Mouse (Mus musculus) midbrain, embryonic 10.5 days (tissue): ENCODE results near the gene Gm19668. TPM values are rescaled to one million over a fixed set of nuclear protein-coding genes. Genes with fewer than 3 reads are reported as not detected.

ENCODE experiments used
- DNase-seq: peaks from one replicate; pipeline ENCODE4 v3.0.0-alpha.2; 2017; ENCODE audit warnings: low spot score
- H3K27ac ChIP-seq: fragments of 300-500 bp; sonication (generic); replicated peaks from 2 replicates; pipeline ENCODE4 v1.5.1; 2016; ENCODE audit warnings: mild to moderate bottlenecking
- H3K27me3 ChIP-seq: fragments of 300-500 bp; sonication (generic); 2 replicates; pipeline ENCODE4 v1.6.1; 2016; ENCODE audit warnings: low read depth, mild to moderate bottlenecking; ENCODE audit not compliant: poor library complexity, severe bottlenecking
- H3K36me3 ChIP-seq: fragments of 300-500 bp; sonication (generic); 2 replicates; pipeline ENCODE4 v1.6.1; 2016; ENCODE audit warnings: mild to moderate bottlenecking, moderate library complexity
- H3K4me1 ChIP-seq: fragments of 300-500 bp; sonication (generic); 2 replicates; pipeline ENCODE4 v1.6.1; 2016
- H3K4me3 ChIP-seq: fragments of 300-500 bp; sonication (generic); 2 replicates; pipeline ENCODE4 v1.5.1; 2016; ENCODE audit warnings: mild to moderate bottlenecking, moderate library complexity
- H3K9me3 ChIP-seq: fragments of 300-500 bp; sonication (generic); replicated peaks from 2 replicates; pipeline ENCODE4 v1.6.1; 2016; ENCODE audit warnings: mild to moderate bottlenecking
- WGBS: fragments of 180-500 bp; shearing (Covaris S2); methylation state at CpG from one replicate; pipeline ENCODE4 v1.1.7; 2016; 5-methylcytosine and 5-hydroxymethylcytosine counted together
- polyA plus RNA-seq: library from polyadenylated mRNA; unstranded; fragments of >200 nt; fragmentation: Nextera tagmentation; extraction: Ambion mirVana; gene quantifications from 2 replicates; pipeline ENCODE4 v1.2.1, GENCODE M21; 2016

The Gm19668 gene
- not detected in 2 replicates for polyA plus RNA-seq

DNA sequence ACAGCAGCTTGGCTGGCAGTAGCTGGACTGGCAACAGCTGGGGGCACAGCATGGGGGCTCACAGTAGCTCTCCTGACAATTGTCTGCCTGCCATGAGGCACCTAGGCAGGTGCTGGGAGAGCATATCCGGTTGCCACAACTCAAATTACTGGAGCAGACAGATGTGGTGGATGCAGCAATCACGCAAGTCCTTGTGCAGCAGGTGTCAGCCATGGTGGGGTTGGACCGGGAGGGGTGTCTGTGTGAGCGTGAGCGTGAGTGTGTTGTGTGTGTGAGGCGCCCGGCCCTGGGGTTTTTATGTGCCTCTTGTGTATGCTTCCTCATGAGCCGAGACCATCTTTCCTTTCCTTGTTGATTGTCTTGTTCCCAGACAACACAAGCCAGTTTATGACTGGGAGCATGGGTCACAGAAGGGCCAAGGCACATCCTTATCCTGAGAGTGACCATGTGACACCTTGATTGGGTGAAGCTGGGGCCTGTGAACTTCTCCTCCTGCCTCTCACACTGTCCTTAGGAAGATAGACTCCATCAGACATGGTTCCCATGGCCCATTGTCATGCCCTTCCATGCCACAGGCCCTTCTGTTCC, at the start of gene Gm19668:
TSS of gene Gm19668 (minus strand) at position 213 of the 588 bp plus-strand sequence.
- DNase-seq, result no peak
- 70% methylated on average over 8 of the region's 8 CpGs for WGBS
- Histone ChIP-seq H3K27ac (peak within 1 kb of the TSS; percentile 69), H3K4me1 (peaks cover 19% of the 10 kb centered on the region), H3K4me3 (no peak within 1 kb of the TSS), H3K27me3 (no peaks in the 10 kb centered on the region), H3K36me3 (no peaks in the 10 kb centered on the region), H3K9me3 (no peaks in the 10 kb centered on the region)

DNA sequence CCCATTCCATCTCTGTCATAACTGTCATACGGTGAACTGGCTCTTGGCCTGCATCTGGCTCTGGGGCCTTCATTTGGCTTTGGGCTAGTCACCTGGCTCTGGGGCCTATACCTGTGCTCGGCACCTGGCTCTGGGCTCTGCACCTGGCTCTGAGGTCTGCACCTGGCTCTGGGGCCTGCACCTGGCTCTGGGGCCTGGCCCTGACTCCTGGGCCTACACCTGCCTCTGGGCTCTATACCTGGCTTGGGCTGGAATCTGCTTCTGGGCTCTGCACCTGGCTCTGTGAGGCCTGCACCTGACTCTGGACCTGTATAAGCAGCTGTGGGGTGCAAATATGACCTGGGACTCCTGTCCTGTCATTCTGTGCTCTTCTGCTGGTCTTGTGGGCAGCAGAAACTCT, 48.6 kb upstream of the Gm19668 start:
- no peak overlapping the region for H3K27ac ChIP-seq
- peaks cover 22% of the 10 kb centered on the region; the same call in 1 of the 2 replicates for H3K9me3 ChIP-seq
- 67% methylated on average over 2 of the region's 2 CpGs for WGBS
- no peaks in the 10 kb centered on the region for H3K27me3 ChIP-seq
- no peaks in the 10 kb centered on the region for H3K36me3 ChIP-seq
- no peak overlapping the region for H3K4me3 ChIP-seq
- no peak for DNase-seq
- no peaks in the 10 kb centered on the region for H3K4me1 ChIP-seq

DNA sequence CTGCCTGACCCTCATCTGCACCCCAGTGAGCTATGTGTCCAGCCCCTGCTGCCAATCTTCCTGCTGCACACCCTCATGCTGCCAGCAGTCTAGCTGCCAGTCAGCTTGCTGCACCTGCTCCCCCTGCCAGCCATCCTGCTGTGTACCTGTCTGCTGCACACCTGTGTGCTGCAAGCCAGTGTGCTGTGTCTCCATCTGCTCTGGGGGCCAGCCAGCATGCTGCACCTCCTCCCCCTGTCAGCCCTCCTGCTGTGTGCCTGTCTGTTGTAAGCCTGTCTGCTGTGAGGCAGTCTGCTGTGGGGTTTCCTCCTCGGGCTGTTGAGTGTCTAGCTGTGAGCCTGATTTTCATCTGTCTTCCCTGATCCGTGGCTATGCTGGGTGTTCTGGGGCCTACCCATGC, 48.0 kb upstream of the Gm19668 start:
- 16% methylated on average over 2 of the region's 2 CpGs for WGBS

DNA sequence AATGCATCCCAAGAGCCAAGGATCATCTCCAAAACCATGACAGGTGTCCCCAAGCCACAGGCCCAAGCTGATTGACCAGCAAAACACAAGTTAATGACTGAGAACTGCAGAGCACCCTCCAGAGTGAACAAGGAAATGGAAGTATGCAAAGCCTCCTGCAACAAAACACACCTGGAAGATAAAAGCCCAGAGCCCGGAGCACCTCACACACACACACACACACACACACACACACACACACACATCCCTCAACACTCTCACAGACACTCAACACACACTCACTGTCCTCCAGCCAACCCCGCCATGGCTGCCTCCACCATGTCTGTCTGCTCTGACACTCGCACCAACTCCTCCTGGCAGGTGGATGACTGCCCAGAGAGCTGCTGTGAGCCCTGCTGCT, 47.6 kb upstream of the Gm19668 start, which contains the start of gene Gm36176:
TSS of gene Gm36176 (plus strand) at position 301 of the 400 bp plus-strand sequence.
- Histone ChIP-seq H3K4me3 (no peak within 1 kb of the TSS), H3K4me1 (no peaks in the 10 kb centered on the region), H3K27me3 (no peaks in the 10 kb centered on the region), H3K36me3 (no peaks in the 10 kb centered on the region), H3K27ac (no peak within 1 kb of the TSS), H3K9me3 (peaks cover 22% of the 10 kb centered on the region; the same call in 1 of the 2 replicates)
- 65% methylated on average over 3 of the region's 3 CpGs for WGBS
- DNase-seq, result no peak

More for the DNA sequence above, 48.0 kb upstream of the Gm19668 start:
- no peaks in the 10 kb centered on the region for H3K27me3 ChIP-seq
- H3K27ac ChIP-seq, result no peak overlapping the region
- no peaks in the 10 kb centered on the region for H3K36me3 ChIP-seq
- H3K4me1 ChIP-seq, result no peaks in the 10 kb centered on the region
- DNase-seq, result no peak
- H3K4me3 ChIP-seq, result no peak overlapping the region
- peaks cover 22% of the 10 kb centered on the region; the same call in 1 of the 2 replicates for H3K9me3 ChIP-seq

DNA sequence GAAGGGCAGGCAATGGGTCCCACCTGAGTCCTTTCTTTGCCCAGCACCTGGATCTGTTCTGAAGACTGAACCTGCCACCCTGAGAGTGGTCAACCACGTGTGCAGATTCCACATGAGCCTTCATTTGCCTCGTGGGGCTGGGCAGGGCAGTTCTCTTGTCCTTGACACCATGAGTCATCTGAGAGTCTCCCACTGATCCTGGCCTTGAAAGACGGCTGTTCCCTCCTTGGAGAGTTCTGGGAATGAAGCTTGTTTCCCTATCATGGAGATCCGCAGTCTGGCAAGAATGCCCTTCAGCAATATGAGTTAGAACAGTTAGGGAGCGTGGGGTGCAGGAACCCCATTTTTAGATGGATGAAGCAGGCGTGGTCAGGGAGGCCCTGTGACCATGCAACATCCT, 40.1 kb upstream of the Gm19668 start:
- Histone ChIP-seq H3K4me1 (no peaks in the 10 kb centered on the region), H3K9me3 (peaks cover 9% of the 10 kb centered on the region; the same call in 1 of the 2 replicates), H3K4me3 (no peak overlapping the region), H3K27ac (no peak overlapping the region), H3K27me3 (no peaks in the 10 kb centered on the region), H3K36me3 (no peaks in the 10 kb centered on the region)
- DNase-seq, result no peak
- WGBS, result 83% methylated on average over 6 of the region's 6 CpGs

DNA sequence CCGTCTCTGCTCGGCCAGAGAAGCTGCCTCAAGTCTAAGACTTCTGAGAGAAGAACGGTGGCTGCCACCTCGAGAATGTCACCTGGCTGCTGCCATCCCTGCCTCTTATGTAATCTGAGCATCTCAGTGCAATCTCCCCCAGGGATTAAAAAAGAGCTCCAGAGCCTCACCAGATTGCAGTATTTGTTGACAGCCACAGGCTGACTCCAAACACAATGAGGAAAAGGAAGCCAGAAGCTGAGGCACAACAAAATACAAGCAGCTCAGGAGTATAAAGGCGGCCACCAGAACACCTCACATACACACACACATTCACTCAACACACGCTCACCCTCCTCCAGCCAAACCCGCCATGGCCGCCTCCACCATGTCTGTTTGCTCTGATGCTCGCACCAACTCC, 36.7 kb upstream of the Gm19668 start, which contains the start of gene Krtap10-10:
TSS of gene Krtap10-10 (plus strand) at position 301 of the 400 bp plus-strand sequence.
- no peak within 1 kb of the TSS for H3K27ac ChIP-seq
- H3K4me1 ChIP-seq, result no peaks in the 10 kb centered on the region
- WGBS, result 80% methylated on average over 9 of the region's 9 CpGs
- no peak for DNase-seq
- H3K9me3 ChIP-seq, result no peaks in the 10 kb centered on the region; the same call in 1 of the 2 replicates
- H3K4me3 ChIP-seq, result no peak within 1 kb of the TSS
- no peaks in the 10 kb centered on the region for H3K36me3 ChIP-seq
- H3K27me3 ChIP-seq, result no peaks in the 10 kb centered on the region

DNA sequence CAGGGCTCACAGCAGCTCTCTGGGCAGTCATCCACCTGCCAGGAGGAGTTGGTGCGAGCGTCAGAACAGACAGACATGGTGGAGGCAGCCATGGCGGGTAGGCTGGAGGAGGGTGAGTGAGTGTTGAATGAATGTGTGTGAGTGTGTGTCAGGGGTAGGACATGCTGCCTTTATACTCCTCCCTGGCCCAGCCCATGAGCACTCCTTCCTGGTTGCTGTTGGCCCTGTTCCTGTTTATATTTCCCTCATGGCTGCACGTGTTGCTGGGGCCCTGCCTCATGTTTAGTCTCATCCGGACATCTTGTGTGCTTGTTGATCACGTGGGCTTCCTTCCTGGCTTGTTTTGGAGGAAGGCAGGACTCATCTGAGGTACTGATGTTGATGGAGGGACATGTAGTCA, 28.0 kb upstream of the Gm19668 start, which contains the start of gene Krtap10-4:
TSS of gene Krtap10-4 (minus strand) at position 145 of the 400 bp plus-strand sequence.
- H3K36me3 ChIP-seq, result no peaks in the 10 kb centered on the region
- DNase-seq, result no peak
- no peak within 1 kb of the TSS for H3K4me3 ChIP-seq
- no peaks in the 10 kb centered on the region for H3K4me1 ChIP-seq
- no peaks in the 10 kb centered on the region for H3K27me3 ChIP-seq
- H3K27ac ChIP-seq, result no peak within 1 kb of the TSS
- WGBS, result 73% methylated on average over 6 of the region's 6 CpGs
- H3K9me3 ChIP-seq, result peaks cover 10% of the 10 kb centered on the region; the same call in 1 of the 2 replicates

DNA sequence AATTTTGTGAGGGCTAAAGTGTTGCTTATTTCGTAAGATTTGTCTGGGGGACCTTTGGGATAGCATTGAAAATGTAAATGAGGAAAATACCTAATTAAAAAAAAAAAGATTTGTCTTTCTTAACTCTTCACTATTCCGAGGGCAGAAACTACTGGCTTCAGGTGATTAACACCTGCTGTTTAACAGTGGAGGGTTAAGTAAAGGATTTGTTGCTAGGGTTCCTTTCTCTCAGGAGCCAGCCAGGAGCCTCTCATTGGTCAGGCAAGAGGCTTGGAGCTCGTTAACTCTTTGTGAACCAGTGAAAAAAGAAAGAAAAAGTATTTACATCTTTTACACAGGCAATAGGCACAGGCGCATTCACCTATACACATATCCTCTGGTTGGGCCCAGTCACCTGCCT, 20.3 kb upstream of the Gm19668 start:
- 25% methylated on average over 4 of the region's 4 CpGs for WGBS
- no peaks in the 10 kb centered on the region for H3K36me3 ChIP-seq
- H3K4me1 ChIP-seq, result peaks cover 6% of the 10 kb centered on the region
- peaks cover 10% of the 10 kb centered on the region; the same call in 1 of the 2 replicates for H3K9me3 ChIP-seq
- H3K4me3 ChIP-seq, result no peak overlapping the region
- DNase-seq, result no peak
- no peaks in the 10 kb centered on the region for H3K27me3 ChIP-seq
- no peak overlapping the region for H3K27ac ChIP-seq

DNA sequence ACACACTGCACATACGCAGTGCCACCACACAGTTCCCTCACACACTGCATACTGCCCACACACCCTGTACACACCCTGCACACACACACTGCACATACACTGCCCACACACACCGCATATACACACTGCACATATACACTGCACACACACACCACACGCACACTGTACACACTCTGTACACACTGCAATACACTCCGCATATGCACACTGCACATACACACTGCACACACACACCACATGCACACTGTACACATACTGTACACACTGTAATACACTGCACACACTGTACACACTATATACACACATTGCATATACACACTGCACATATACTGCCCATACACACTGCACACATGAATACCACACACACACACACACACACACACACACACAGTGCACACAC, 19.6 kb upstream of the Gm19668 start:
- peaks cover 4% of the 10 kb centered on the region; the same call in 1 of the 2 replicates for H3K9me3 ChIP-seq
- no peaks in the 10 kb centered on the region for H3K36me3 ChIP-seq
- H3K4me1 ChIP-seq, result peaks cover 9% of the 10 kb centered on the region
- no peak overlapping the region for H3K27ac ChIP-seq
- DNase-seq, result no peak
- WGBS, result 94% methylated on average over 4 of the region's 4 CpGs
- no peaks in the 10 kb centered on the region for H3K27me3 ChIP-seq
- no peak overlapping the region for H3K4me3 ChIP-seq

DNA sequence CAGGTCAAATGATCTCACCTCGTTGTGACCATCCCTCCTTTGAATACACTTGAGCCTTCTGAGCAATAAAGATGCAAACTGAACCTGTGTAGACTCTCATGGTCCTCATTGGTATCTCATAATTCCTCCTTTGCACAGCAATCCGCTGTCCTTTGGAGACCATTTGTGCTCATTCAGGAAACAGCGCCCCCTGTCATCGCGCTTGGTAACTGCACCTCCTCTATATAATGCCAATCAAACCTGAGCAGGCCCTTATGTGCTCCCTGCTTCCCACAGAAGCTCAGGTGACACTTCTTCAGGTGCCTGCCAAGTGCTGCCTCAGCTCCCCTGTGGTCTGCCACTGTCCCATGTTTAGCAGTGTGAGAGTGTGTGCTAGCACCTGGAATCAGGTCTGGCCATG, 16.6 kb upstream of the Gm19668 start:
- no peaks in the 10 kb centered on the region; the same call in 1 of the 2 replicates for H3K9me3 ChIP-seq
- WGBS, result 36% methylated on average over 5 of the region's 5 CpGs
- H3K4me1 ChIP-seq, result peaks cover 9% of the 10 kb centered on the region

DNA sequence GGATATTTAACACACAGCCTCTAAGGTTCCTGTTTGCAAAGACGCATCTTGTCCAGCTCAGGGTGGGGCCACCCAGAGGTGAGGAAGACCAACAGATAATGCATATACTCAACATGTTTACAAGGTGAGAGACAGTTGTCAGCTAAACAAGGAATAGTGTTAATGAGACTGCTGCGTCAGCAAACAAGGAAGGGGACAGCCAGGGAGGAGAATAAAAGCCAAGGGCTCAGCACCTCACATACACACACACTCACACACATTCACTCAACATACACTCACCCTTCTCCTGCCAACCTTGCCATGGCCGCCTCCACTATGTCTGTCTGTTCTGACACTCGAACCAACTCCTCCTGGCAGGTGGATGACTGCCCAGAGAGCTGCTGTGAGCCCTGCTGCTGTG, 15.4 kb upstream of the Gm19668 start, which contains the start of gene Gm2696:
TSS of gene Gm2696 (plus strand) at position 301 of the 400 bp plus-strand sequence.
- DNase-seq, result no peak
- Histone ChIP-seq H3K27me3 (no peaks in the 10 kb centered on the region), H3K27ac (0 out of 2 replicates have a peak within 1 kb of the TSS, but pooled peaks have one; percentile 28), H3K4me3 (no peak within 1 kb of the TSS), H3K36me3 (no peaks in the 10 kb centered on the region), H3K9me3 (peaks cover 7% of the 10 kb centered on the region), H3K4me1 (peaks cover 6% of the 10 kb centered on the region; the same call in 1 of the 2 replicates)
- 57% methylated on average over 4 of the region's 4 CpGs for WGBS

More for the DNA sequence above, 16.6 kb upstream of the Gm19668 start:
- Histone ChIP-seq H3K27ac (no peak overlapping the region), H3K36me3 (no peaks in the 10 kb centered on the region), H3K27me3 (no peaks in the 10 kb centered on the region), H3K4me3 (no peak overlapping the region)
- DNase-seq, result peak; percentile 33

DNA sequence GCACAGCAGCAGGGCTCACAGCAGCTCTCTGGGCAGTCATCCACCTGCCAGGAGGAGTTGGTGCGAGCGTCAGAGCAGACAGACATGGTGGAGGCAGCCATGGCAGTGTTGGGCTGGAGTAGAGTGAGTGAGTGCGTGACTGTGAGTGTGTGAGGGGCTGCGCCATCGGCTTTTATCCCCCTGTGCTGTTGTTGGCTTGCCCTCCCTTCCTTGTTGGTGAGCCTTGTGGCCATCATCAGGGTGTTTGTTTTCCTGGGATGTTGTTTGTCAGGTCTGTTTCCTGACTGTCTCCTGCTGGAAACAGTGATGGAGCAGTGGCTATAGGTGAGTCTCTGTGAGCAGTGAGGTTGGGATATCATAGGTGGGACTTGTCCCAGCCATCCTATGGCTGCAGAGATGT, 12.8 kb upstream of the Gm19668 start, which contains the start of gene Gm9507:
TSS of gene Gm9507 (minus strand) at position 101 of the 400 bp plus-strand sequence.
- no peaks in the 10 kb centered on the region for H3K27me3 ChIP-seq
- WGBS, result 80% methylated on average over 5 of the region's 5 CpGs
- H3K27ac ChIP-seq, result no peak within 1 kb of the TSS
- peaks cover 16% of the 10 kb centered on the region for H3K9me3 ChIP-seq
- no peaks in the 10 kb centered on the region for H3K36me3 ChIP-seq
- H3K4me3 ChIP-seq, result no peak within 1 kb of the TSS
- H3K4me1 ChIP-seq, result peaks cover 6% of the 10 kb centered on the region; the same call in 1 of the 2 replicates
- DNase-seq, result no peak

DNA sequence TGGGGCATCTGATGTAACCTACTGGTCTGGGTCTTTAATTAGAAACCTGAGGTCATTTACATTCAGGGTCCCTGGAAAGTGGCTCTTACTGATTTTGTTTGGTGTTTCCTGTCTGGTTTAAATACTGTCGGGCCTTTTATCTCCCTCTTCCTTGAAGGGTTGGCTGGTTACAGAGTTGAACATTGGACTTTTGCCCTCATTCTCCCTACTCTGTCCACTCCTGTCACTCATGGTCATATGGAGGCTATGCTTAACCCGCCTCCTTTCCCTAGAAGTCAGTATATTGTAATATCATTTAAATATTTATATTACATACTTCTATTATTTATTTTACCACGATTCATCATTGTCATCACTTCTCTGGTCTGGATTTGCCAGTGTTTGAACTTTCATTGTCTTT, 5.2 kb upstream of the Gm19668 start:
- no peak overlapping the region for H3K4me3 ChIP-seq
- no peak for DNase-seq
- WGBS, result 87% methylated on average over 3 of the region's 3 CpGs
- peaks cover 7% of the 10 kb centered on the region for H3K9me3 ChIP-seq
- no peaks in the 10 kb centered on the region for H3K27me3 ChIP-seq
- no peaks in the 10 kb centered on the region; the same call in 1 of the 2 replicates for H3K4me1 ChIP-seq
- H3K36me3 ChIP-seq, result no peaks in the 10 kb centered on the region
- no peak overlapping the region for H3K27ac ChIP-seq
